Mouse (Mus musculus): Measurements from ENCODE around the gene Vps35l.

Vps35l gene

DNA sequence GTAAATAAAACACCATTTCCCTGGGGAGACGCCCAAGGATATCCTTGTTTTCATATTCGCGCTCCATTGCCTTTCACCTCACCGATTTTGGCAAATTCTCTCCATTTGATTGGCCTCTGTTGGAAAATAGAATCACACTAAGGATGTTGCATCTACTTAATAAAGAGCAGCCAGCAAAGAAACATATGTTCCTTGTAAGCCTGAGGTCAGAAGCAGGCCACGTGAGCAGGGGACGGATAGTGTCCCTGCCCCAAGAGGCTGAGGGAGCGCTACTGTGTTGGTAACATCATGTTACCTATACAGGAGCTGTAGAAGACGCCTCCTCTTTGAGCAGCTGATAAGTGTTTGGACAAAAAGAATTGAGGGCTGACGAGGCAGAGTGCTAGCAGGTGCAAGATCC lies 36.5 kb downstream of the Vps35l start:
- DNase-seq (ENCODE audit: low spot score in 2 of 2) = no peak

DNA sequence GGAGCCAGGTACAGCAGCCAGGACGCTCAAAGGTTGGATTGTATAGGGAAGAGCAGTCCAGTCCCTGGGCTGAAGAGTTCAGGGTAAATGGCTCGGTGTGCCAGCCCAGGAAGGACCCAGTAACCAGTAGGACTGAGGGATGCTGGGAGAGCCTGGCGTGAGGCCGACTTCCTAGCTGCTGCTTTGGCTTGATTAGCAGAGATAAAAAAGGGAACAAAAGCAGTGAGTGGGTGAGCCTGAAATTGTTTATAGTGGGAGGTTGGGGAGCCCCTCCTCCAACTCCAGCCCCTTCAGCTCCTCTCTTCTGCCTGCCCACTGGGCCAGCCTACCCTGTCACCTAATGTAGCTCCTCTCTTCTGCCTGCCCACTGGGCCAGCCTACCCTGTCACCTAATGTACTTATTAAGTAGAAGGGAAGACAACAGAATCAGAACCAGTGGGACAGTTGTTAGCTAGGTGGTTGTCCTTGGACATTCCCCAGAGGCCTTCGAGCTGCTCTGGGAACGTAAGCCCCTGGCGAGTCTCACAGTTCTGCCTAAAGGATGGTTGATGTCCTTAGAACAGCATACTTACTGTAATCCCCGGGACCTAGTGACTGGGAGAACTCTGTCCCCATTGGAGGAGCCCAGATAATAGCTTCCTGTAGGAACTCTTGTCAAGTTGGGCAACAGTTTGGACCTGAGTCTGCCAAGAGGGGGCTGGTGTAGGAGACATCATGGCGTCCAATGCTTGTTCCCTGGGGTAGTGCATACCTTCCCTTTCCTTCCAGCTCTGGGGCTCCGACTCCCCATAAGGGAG lies 37.8 kb downstream of the Vps35l start:
- peak in 1 of 2 experiments; percentile 38 for DNase-seq (ENCODE audit: low spot score in 2 of 2)

DNA sequence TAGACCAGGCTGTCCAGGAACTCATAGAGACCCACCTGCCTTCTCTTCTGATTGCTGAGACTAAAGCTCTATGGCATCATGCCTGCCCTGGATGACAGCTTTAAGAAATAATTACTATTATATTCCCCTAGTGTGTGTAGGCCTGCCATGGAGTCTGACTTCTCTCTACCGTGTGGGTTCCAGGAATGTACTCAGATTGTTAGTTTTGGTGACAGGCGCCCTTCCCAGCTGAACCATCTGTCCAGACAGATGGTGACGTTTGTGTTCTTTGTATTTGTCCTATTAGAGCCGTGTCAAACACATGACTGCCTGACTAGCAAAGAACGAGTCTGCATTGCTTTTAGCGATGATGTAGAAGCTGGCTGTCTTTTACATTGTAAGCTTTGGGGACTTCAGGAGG lies 38.5 kb downstream of the Vps35l start:
- no peak for DNase-seq (ENCODE audit: low spot score in 2 of 2)

DNA sequence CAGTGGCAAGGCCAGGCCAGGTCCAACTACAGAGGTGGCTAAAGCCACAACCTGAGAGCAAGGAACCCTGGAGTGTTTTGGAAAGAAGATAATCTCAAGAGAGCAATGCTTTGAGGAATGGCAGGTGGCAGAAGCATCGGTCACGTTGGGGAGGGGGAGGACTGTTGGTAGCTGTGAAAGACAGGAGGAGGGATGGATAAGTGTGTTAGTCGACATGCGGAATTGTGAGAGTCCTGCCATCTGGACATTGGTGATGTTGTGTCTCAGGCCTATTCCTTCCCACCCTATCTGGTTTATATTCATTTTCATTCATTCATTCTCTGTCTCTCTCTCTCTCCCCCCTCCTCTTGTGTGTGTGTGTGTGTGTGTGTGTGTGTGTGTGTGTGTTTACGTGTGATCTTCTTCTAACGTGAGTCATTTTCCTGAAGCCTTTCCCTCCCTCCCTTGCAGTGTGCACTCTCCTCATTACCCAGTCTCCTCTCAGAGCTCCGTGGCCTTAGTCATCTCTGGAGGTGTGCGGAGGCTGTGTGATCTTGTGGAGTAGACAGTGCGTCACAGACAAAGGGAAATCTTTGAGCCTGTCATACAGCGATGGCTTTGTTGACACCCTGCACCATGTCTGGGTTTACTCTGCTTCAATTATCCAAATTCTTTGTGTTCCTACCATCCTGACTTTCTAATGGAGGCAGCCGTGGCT lies 43.4 kb downstream of the Vps35l start:
- DNase-seq (ENCODE audit: low spot score in 2 of 2) = peak; percentile 23 to 49

DNA sequence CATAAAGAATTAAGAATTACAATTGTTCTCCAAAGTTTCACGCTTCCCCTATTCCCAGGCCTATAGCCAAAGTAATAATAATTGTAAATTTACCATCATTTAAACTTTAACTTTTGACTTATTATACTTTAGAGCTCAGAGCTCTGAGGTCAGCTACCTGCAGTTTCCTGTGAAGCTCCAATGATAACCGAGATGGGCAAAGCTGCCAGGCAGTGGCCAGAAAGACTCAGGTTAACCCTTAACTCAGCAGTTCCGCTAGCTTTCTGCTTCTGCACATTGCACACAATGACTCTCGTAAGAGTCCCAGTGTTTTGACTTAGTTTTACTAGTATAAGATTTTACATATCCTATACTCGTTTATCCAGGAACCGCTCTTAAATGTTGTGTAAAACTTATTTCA lies 46.1 kb downstream of the Vps35l start:
- no peak for DNase-seq (ENCODE audit: low spot score in 2 of 2)

DNA sequence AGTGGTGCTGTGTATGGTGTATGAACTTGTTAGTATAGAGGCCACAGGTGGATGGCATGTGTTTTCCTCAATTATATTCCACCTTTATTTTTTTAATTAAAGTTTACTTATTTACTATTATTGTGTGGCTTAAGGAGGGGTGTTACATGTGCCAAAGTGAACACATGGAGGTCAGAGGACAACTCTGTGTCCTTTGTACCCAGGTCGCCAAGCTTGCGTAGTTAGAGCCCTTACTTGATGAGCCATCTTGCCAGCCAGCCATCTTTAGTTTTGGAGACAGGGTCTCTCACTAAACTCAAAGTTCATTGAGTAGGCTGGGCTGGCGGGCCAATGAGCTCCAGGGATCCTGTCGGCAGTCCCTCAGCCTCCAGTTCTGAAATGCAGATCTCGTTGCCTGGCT lies 47.3 kb downstream of the Vps35l start:
- DNase-seq (ENCODE audit: low spot score in 2 of 2) = no peak

DNA sequence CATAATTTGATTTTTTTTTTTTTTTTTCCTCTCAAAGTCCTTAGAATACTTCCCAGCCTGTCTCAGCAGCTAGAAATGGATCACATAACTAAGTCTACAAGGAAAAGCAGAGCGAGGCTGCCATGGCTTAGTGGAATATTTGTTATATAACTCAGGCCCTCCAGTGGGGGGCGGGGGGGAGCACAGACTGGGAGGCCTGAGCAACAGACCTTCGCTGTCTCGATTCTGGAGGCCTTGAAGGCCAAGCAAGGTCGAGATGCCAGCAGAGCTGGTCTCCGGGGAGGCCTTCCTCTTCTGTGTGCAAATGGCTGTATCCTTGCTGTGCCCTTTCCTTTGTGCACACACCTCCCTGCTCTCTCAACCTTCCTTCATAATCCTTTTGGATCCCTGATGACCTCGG lies 48.5 kb downstream of the Vps35l start:
- no peak for DNase-seq (ENCODE audit: low spot score in 2 of 2)

DNA sequence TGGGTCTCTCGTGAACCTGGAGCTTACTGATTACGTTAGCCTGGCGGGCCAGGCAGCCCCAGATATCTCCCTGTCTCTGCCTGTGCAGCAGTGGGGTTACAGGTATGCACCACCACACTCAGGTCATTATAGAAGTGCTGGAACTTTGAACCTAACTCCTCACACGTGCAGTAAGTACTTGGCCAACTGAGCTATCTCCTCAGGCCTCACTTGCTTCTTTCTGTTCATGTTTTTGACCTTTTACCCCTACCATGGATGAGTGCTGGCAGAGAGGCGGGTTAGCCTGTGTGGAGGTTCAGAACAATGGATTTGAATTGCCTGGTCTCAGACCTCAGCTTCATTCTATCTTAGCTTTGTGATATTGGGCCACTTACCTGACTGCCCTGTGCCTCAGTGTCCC lies 50.3 kb downstream of the Vps35l start:
- no peak for DNase-seq (ENCODE audit: low spot score in 2 of 2)

DNA sequence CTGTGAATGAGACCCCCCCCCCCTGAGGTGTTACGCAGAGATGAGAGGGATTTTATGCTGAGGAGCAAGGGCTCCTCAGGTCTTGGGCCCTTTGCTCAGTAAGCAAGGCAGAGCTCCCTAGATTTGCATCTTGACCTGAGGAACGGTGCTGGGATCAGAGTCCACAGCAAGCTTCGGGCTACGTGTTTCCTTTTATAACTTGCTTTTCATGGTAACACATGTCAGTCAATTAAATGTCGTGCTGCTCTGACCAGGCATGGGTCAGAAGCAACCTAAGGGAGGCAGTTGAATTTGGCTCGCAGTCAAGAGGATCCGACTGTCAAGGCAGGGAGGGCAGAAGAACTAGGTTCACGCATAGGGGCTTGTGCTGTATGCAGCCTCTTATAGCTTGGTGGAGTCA lies 53.9 kb downstream of the Vps35l start:
- no peak for DNase-seq (ENCODE audit: low spot score in 2 of 2)

DNA sequence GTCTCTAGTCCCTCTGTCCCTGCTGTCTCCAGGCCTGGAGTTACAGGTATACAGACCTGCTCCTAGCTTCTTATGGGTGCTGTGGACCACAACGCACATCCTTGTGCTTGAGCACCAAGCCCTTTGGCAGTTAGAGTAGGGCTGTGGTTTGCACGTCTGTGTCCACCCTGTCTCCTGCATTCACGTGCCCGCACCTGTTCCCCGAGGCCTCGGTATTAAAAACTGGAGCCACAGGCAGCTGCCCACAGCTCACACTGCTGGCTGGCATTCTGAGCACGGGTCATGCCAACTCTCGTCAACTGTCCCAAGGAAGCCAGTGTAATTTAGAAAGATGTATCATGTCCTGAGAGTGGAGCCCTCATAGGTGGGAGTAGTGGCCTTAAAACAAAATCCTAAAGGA lies 55.8 kb downstream of the Vps35l start:
- no peak for DNase-seq (ENCODE audit: low spot score in 2 of 2)

DNA sequence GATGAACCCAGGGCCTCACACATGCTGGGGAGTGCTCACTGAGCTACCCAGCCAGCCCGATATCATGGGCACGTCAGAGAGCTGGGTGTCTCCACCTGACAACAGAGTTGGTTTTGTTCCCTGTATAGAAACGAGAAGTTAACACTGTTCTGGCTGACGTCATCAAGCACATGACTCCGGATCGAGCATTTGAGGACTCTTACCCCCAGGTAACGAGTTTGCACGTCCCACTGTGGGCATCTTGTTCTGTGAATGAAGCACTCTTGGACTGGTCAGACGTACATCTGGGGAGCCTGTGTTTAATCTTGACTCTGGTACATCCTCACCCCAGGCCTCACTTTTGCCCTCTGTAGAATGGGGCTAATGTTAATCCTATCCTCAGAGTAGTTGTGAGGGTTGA lies 56.8 kb downstream of the Vps35l start:
- no peak for DNase-seq (ENCODE audit: low spot score in 2 of 2)

DNA sequence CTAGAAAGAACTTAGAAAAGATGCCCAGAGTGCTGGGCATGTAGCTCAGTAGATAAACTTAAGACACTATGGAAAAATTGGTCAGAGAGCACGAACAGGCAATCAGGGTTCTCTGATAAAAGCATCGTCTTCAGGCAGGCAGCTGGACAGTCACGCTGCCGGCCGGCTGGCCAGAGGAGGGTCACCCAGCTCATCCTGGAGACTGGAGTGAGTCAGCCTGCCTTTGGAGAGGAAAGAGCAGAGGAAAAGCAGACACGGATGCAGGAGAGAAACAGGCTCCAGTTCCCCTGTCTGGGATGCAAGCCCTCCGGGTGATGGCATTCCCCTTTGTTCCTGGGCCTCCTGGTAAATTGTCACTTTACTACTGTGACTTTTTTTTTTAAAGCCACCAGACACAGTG lies 57.6 kb downstream of the Vps35l start:
- DNase-seq (ENCODE audit: low spot score in 2 of 2) = no peak

DNA sequence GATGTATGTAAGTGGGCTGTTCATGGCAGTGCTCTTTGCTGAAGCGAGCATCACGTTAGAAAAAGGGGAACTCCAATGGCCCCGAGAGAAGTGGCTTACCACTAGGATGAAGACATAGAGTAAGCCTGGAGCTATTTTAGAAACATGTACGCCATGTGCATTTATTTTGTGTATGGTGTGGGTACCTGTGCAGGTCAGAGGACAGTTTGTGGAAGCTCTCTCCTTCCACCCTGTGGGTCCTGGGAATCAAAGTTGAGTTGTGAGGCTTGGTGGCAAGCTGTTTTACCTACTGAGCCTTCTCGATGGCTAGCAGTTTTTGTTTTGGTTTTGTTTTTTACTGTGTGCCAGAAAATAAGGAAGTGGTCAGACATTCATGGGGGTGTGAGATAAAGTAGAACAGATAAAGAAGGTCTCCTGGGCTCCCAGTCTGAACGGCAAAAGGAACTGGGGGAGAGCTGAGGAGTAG lies 58.1 kb downstream of the Vps35l start:
- DNase-seq (ENCODE audit: low spot score in 2 of 2) = no peak

DNA sequence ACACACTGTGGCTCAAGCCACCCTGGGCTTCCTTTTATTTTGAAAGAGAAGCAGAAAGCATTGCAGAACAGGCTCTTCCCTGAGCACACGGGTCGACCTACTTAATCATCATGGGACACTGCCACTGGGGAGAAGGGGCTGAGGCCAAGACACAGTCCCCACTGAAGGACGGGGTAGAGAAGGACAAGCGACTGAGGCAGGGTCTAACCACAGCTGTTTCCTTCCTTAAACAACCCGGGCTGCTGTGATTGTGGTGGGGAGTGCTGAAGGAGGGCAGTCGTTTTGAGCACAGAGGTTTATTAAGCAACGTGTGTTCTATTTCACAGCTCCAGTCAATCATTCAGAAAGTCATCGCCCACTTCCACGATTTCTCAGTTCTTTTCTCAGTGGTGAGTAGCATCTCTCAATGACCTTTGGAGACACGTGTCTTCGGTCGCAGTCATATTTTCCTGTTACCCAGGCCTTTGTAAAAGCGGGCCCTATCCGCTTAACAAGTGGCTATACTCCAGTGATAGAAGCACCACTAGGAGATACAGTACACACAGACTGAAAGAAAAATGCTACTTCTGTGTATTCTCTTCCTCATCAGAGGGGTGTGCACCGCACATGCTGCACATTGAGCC lies 60.2 kb downstream of the Vps35l start:
- DNase-seq (ENCODE audit: low spot score in 2 of 2) = no peak

DNA sequence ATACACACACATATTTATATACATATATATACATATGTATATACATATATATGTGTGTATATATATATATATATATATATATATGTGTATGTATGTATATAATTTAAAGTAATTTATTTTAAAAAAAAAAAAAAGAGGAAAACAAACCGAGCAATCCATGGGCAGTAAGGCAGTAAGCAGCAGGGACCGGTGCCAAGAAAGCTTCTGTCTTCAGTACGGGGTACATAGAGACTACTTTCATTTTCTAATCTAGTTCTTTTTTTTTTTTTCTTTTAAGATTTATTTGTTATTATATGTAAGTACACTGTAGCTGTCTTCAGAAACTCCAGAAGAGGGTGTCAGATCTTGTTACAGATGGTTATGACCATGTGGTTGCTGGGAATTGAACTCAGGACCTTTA lies 61.8 kb downstream of the Vps35l start:
- DNase-seq (ENCODE audit: low spot score in 2 of 2) = no peak

DNA sequence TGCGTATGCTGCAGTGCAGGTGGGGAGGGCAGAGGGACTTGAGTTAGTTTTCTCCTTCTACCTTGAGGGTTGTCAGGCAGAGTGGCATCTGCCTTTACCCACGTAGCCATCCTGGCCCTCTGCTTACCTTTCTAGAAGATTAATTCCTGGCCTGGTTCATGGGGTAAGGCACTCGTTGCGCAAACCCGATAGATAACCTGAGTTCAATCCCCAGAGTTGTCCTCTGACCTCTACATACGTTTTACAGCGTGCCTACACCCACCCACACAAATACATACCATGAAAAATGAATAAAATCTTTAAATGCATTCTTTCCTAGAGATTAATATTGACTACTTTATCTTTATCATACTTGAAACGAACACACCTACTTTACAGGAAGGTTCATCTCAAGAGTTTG lies 63.4 kb downstream of the Vps35l start:
- no peak for DNase-seq (ENCODE audit: low spot score in 2 of 2)

DNA sequence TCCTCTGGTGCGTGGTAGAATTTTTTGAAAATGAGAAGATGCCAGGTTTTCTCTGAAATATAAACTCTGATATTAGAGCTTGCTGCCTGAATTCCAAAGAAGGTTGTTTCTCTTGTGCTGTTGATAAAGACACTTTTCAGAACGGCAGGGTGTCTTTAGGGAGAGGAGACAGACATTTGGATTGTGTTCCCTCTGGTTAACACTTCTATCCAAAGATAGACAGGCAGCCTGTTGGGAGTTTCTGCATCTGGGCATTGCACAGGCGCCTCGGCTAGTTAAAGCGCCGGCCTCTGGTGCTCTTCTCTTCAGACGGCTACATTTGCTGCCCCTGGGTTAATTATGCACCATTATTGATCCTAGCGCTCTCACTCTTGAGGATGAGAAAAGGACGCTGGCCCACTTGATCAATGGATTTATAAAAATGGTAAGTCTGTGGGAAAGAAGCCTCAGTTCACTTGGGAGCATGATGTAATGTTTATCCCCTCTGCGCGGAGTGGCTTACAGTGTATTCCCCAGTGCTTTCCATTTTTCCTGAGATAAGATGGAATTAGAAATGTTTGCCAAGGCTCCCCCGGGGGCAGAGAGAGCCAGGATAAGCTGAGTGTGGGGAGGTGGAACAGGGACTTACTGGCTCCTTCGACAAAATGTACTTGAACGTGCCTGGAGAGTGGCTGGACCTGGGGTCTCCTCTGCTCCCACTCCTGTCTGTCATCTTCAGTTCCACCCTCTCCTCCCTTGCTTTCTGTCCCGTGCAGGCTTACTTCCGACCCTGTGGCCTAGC lies 66.8 kb downstream of the Vps35l start:
- no peak for DNase-seq (ENCODE audit: low spot score in 2 of 2)

DNA sequence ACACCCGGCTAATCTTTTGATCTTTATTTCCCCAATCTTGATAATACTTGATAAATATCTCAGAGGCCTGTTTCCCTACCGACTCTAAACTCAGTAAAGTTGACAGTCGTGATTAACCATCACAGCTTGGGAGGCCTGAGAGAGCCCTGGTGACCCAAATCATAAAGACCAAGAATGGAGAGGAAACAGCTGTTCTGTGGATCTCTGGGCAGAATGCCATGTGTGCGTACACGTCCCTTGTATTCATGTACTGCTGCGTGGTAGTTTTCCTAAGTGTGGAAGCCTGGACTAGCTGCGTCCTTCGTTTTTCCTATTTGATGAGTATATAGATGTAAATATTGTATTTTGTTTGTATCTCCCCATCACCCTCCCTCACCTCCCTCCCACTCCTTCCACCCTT lies 67.9 kb downstream of the Vps35l start:
- DNase-seq (ENCODE audit: low spot score in 2 of 2) = peak in 1 of 2 experiments; percentile 21

DNA sequence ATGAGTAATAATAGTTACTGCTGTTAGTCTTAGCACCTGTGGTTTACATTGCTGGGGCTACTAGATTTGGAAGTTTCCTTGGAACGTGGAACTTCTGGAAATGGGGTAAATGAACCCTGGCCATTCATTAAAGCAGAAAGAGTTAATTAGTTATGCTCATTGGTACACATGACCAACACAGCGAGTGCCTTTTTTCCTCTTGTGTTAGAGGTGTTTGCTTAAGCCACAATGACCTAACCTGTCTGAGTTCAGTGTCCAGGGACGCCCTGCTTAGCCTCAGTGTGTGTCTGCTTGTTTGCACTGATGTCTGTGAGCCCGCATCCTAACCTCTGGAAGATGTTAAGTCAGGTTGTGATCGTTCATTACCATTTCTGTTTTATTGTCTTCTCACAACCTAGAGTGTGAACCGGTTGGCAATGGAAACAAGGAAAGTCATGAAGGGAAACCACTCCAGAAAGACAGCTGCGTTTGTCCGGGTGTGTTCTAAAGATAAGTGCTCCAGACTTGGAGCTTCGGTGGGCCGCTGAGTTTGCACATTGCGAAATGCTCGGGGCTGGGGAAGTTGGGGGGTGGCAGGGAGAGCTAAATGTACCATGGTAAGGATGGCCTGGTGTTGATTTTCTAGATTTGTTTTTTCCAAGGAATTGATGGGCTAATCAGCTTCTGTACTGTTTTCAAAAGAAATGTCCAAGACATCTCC lies 71.5 kb downstream of the Vps35l start:
- DNase-seq (ENCODE audit: low spot score in 2 of 2) = no peak

DNA sequence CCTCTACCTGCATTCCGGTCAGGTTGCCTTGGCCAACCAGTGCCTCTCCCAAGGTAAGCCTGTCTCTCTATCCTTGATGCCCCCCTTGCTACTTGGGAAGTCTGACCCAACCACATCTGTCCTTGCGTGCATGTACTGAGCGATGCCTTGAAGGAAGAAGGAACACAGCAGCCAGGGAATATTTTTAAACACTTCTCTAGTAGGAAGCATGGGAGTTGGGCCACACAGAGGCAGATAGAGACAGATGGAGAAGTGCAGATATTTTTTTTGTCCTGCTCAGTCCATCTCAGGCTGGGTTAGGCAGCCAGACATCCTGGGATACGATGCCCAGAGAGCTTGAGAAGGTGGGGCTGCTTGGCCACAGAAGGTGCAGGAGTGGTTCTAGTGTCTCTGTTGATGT lies 73.6 kb downstream of the Vps35l start:
- no peak for DNase-seq (ENCODE audit: low spot score in 2 of 2)

DNA sequence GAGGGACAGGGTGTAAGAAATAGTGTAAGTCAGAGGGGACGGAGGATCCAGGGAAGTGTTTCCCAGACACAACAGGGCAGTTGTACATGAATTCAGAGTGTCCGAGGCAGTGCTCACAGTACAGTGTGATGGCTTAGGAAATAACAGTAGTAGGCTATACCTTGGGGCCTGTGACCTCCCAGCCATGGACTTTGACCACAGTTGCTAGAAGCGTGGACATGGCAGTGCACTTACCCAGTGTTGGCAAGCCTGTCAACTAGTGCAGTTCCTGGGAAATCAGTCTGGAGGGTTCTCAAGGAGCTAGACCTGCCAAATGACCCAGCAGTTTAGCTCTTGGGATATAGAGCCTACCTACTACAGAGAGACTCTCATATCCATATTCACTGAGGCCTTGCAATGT lies 76.2 kb downstream of the Vps35l start:
- no peak for DNase-seq (ENCODE audit: low spot score in 2 of 2)

DNA sequence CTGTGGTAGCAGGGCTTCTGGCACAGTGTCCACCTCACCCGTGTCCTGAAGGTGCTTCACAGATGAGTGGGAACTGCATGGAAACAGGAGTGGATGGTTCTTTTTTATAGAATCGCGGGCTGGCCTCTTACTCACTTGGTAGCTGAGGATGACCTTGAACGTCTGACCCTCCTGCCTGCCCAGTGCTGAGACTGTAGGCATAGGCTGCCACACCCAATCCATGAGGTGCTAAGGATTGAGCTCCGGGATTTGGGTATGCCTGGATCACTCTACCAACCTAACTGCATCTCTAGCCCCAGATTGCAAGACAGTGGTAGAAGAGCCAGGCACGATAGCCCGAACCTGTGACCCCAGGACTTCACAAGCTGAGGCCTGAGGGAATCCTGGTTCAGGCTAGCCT lies 77.7 kb downstream of the Vps35l start:
- DNase-seq (ENCODE audit: low spot score in 2 of 2) = no peak

All from right cerebral cortex, postnatal 36 days (tissue).